Mouse (Mus musculus): ENCODE data around the gene Limk2.
A peak's percentile ranks its signal among the peaks of the same experiment; 100 is the strongest.

The Limk2 gene

GRCm38 (mm10) chr11:3408997-3409732 lies at the start of gene Limk2:
Gene Limk2 (minus strand): TSS chr11:3409189.
- peak; percentile 94 for DNase-seq (ENCODE audit: low spot score)

DNA sequence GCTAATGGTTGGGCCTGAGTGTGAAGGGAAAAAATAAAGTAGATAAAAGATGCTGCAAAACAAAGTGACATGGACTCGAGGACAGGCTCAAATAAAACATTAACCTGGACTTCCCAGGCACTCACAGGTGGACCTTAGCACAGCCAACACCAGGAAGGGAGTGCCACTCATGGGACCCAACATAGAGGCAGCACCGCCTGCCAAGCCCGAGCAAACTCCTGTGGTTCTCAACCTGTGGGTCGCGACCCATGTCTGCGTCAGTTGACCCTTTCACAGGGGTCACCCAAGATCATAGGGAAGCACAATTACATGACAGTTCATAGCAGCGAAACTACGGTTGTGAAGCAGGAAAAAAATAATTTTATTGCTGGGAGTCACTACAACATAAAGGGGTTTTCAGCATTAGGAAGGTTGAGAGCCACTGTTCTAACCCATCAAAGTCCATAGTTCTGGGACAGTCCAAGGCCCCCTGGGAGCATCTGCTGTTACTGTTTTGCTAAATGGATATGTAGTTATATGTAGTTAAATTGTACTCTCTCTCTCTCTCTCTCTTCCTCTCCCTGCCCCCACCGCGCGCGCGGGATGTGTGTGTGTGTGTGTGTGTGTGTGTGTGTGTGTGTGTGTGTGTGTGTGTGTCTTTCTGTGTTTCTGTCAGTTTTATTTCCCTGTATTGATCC lies 49.6 kb upstream of the Limk2 start:
- no peak for DNase-seq (ENCODE audit: low spot score)

DNA sequence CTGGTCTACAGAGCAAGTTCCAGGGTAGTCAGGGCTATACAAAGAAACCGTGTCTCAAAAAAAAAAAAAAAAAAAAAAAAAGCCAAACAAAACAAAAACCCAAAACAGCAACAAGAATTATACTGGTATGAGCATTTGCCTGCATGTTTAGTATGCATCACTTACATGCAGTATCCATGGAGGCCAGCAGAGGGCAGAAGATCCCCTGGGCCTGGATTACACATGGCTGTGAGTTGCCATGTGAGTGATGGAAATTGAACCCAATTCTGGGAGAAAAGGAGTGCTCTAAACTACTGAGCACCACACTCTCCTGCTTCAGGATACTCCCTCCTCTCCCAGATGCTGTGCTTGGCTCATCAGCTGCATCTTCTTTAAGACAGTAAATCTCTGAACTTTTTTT lies 47.4 kb upstream of the Limk2 start:
- peak; percentile 58 for DNase-seq (ENCODE audit: low spot score)

DNA sequence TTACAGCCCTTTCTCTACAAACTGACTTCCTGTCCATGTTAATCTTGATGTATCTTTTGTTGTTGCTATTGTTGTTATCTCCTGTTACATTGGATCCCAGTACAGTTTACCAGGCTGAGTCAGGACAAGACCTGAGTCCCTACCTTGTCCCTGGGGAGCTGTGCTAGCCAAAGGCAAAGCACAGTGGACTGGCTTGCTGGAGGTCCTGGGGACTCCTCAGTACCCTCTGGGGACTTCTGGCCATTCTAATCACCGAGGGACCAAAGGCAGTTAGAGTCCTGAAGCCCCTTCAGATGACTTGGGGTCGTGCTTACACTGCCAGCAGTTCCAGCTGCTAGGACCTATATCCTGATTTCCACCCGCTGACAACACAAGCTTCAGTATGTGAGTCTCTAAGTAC lies 45.5 kb upstream of the Limk2 start:
- no peak for DNase-seq (ENCODE audit: low spot score)

- no peak for DNase-seq (ENCODE audit: low spot score)
Observed at GRCm38 (mm10) chr11:3453467-3453866, 44.5 kb upstream of the Limk2 start.

DNA sequence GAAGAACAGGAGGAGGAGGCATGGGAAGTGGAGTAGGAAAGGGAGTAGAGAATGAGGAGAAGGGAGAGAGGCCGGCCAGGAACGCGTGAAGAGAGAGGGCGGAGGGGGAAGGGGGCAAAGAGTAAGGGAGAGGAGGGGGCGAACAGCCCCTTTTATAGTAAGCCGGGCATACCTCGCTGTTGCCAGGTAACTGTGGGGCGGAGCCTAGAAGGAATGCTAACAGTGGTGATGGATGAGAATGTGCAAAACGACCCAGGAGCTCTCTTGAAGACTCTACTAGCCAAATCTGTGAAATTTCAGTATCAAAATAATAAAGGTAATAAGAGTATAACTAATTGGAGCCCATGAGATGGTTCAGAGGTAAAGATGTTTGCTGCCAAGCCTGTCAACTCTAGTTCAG lies 43.8 kb upstream of the Limk2 start:
- peak; percentile 23 for DNase-seq (ENCODE audit: low spot score)

DNA sequence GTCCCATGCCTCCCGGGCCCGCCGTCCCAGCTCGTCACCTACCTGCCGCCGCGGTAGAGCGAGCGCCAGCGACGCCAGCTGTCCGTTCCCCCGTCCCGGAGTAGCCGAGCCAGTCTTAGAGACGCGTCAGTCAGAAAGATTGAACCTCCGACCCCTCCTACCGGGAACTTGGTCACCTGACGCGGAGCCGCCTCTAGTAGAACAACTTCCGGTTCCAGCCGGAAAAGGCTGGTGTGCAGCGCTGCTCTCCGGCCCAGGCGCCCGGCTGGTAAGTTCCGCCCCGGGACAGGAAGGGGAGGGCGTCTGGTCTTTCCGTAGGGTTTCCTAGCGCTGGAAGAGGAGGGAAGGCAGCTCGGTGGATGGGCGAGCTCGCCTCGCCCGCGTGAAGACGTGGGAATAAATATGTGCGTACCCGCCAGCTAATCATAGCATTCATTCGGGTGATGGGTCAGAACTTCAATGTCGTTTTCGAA lies 43.2 kb upstream of the Limk2 start, which contains the start of gene Rnf185:
TSS of gene Rnf185 (minus strand) at position 197 of the 473 bp plus-strand sequence.
- DNase-seq (ENCODE audit: low spot score): peak; percentile 94

DNA sequence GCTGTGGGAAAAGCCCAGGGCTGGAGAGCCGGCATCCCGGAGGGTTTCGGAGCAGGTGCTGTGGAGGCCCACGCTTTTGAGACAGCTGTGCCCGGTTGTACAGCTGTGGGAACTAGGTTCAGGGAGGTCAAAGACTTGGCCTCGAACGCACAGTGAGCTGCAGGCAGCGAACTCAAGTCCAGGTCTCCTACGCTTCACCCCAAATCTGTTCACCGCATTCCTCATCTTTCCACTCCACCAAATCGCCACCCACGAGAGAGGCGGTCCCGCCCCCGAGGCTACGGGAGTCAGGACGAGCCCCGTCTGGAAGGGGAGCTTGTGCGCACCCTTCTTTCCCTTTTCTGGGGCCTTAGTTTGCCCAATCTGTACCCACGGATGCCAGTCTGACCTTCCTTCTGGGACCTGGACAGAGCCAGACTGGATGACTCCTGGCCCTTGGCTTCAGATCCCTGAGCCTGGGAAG lies 42.7 kb upstream of the Limk2 start:
- DNase-seq (ENCODE audit: low spot score): no peak

- no peak for DNase-seq (ENCODE audit: low spot score)
Observed at GRCm38 (mm10) chr11:3444875-3445274, 35.9 kb upstream of the Limk2 start.

GRCm38 (mm10) chr11:3443091-3443490 lies 34.1 kb upstream of the Limk2 start:
- DNase-seq (ENCODE audit: low spot score): no peak

DNA sequence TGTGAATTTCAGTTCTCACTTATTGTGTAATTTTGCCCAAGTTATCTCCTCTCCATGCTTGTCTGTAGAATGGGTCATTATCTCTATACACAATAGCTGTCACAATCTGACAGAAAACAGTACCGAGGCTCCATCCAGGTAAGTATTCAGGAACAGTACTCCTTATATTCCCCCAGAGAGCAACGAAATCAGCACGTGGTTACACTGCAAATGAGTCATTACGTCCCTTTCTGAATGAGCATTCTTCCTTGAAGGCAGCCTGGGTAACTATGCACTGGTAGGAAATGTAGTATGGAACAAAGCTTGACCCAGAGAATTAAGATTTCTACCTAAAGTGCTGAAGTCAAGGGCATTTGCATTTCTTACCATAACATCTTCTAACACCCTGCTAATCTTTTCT lies 33.7 kb upstream of the Limk2 start:
- DNase-seq (ENCODE audit: low spot score): no peak

GRCm38 (mm10) chr11:3441696-3442443 lies 32.9 kb upstream of the Limk2 start:
- no peak for DNase-seq (ENCODE audit: low spot score)

DNA sequence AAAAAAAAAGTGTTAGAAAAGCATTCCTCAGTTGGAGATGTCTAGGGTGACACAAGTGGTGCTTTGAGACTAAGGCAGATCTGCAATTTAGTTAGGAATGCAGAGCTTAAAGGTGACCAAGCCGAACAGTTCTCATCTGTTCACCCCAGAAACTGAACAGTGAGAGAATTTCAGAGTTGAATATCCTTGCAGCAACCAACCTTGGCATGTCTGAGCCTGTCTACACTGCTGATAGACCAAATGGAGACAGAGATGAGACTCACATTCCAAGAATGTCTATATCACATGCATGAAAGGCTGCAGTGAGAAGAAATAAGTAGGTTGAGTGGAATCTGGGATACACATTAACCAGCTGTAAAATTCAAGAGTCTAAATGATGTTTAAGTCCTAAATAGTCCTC lies 28.6 kb upstream of the Limk2 start:
- no peak for DNase-seq (ENCODE audit: low spot score)

- no peak for DNase-seq (ENCODE audit: low spot score)
Observed at GRCm38 (mm10) chr11:3433809-3434208, 24.8 kb upstream of the Limk2 start.

- no peak for DNase-seq (ENCODE audit: low spot score)
Observed at GRCm38 (mm10) chr11:3431976-3432603, 23.1 kb upstream of the Limk2 start.

DNA sequence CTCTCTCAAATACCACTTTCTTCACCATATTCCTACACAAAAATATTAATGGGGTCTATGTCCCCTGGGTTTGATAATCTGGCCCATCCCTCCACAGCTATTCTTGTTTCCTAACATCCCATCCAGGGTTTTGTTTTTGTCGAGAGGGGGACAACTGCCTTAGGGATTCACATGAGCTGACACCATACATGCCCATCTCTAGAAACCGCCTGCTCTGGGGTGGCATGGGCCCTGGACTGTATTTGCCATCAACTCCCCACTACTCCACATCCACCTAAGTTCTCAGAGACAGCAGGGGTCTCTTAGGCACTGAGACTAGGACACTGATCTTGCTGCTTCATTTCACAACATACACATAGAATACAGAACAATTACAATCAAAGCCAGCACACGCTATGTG lies 22.5 kb upstream of the Limk2 start:
- no peak for DNase-seq (ENCODE audit: low spot score)

- no peak for DNase-seq (ENCODE audit: low spot score)
Observed at GRCm38 (mm10) chr11:3428632-3429031, 19.6 kb upstream of the Limk2 start.

- DNase-seq (ENCODE audit: low spot score): no peak
Observed at GRCm38 (mm10) chr11:3427697-3428230, 18.8 kb upstream of the Limk2 start.

GRCm38 (mm10) chr11:3422242-3422641 lies 13.3 kb upstream of the Limk2 start:
- DNase-seq (ENCODE audit: low spot score): no peak

- DNase-seq (ENCODE audit: low spot score): no peak
Observed at GRCm38 (mm10) chr11:3418741-3419140, 9.8 kb upstream of the Limk2 start.

- no peak for DNase-seq (ENCODE audit: low spot score)
Observed at GRCm38 (mm10) chr11:3417795-3418194, 8.8 kb upstream of the Limk2 start.

- DNase-seq (ENCODE audit: low spot score): no peak
Observed at GRCm38 (mm10) chr11:3416399-3416798, 7.4 kb upstream of the Limk2 start.
